Mouse (Mus musculus): ENCODE measurements at regions not wholly inside any gene's neighbourhood (a gene's known extent, or its start where the extent isn't known, plus 50 kb on each side); places are given as distances from the start of the nearest gene placed in this dataset.

- Histone ChIP-seq H3K27me3 (no peaks in the 10 kb centered on the region), H3K4me2 (replicated peaks) (no peak overlapping the region), H3K9me3 (replicated peaks) (no peaks in the 10 kb centered on the region), H3K36me3 (no peaks in the 10 kb centered on the region), H3K9ac (no peak overlapping the region), H3K4me3 (replicated peaks) (no peak overlapping the region), H3K4me1 (no peaks in the 10 kb centered on the region), H3K27ac (replicated peaks) (no peak overlapping the region)
- WGBS: 60% methylated on average over 4 of the region's 4 CpGs
- ATAC-seq (ENCODE audit: insufficient number of reproducible peaks, low FRiP score, low TSS enrichment, low read depth): no peak
Observed at GRCm38 (mm10) chr1:73683132-73683888, 440.9 kb downstream of the Tns1 start.

- no peak for ATAC-seq (ENCODE audit: insufficient number of reproducible peaks, low FRiP score, low TSS enrichment, low read depth)
- Histone ChIP-seq H3K4me1 (no peaks in the 10 kb centered on the region), H3K4me3 (replicated peaks) (no peak overlapping the region)
Observed at GRCm38 (mm10) chr1:73681697-73682096, 442.6 kb downstream of the Tns1 start.

GRCm38 (mm10) chr1:73680829-73681228 lies 443.4 kb downstream of the Tns1 start:
- Histone ChIP-seq H3K4me3 (replicated peaks) (no peak overlapping the region), H3K9me3 (replicated peaks) (peaks cover 4% of the 10 kb centered on the region; the same call in 1 of the 2 replicates), H3K4me1 (no peaks in the 10 kb centered on the region), H3K27ac (replicated peaks) (no peak overlapping the region), H3K9ac (no peak overlapping the region), H3K4me2 (replicated peaks) (no peak overlapping the region), H3K36me3 (no peaks in the 10 kb centered on the region), H3K27me3 (no peaks in the 10 kb centered on the region)
- WGBS: 87% methylated on average over 3 of the region's 3 CpGs
- ATAC-seq (ENCODE audit: insufficient number of reproducible peaks, low FRiP score, low TSS enrichment, low read depth): no peak

More at GRCm38 (mm10) chr1:73681697-73682096, 442.6 kb downstream of the Tns1 start:
- H3K4me2 ChIP-seq (replicated peaks): no peak overlapping the region
- no peak overlapping the region for H3K27ac ChIP-seq (replicated peaks)
- no peak overlapping the region for H3K9ac ChIP-seq
- H3K9me3 ChIP-seq (replicated peaks): no peaks in the 10 kb centered on the region
- 53% methylated on average over 1 of the region's 1 CpGs for WGBS
- no peaks in the 10 kb centered on the region for H3K36me3 ChIP-seq
- H3K27me3 ChIP-seq: no peaks in the 10 kb centered on the region

- H3K4me3 ChIP-seq (replicated peaks): no peak overlapping the region
- WGBS: 45% methylated on average over 1 of the region's 1 CpGs
- no peak for ATAC-seq (ENCODE audit: insufficient number of reproducible peaks, low FRiP score, low TSS enrichment, low read depth)
- no peak overlapping the region for H3K4me2 ChIP-seq (replicated peaks)
- H3K27ac ChIP-seq (replicated peaks): no peak overlapping the region
- peaks cover 5% of the 10 kb centered on the region; the same call in 1 of the 2 replicates for H3K9me3 ChIP-seq (replicated peaks)
- no peaks in the 10 kb centered on the region for H3K36me3 ChIP-seq
- no peaks in the 10 kb centered on the region for H3K27me3 ChIP-seq
- H3K4me1 ChIP-seq: no peaks in the 10 kb centered on the region
- H3K9ac ChIP-seq: no peak overlapping the region
Observed at GRCm38 (mm10) chr1:73673851-73674235, 450.4 kb downstream of the Tns1 start.

GRCm38 (mm10) chr1:73673191-73673850 lies 450.9 kb downstream of the Tns1 start:
- no peak for ATAC-seq (ENCODE audit: insufficient number of reproducible peaks, low FRiP score, low TSS enrichment, low read depth)
- no peak overlapping the region for H3K4me2 ChIP-seq (replicated peaks)
- H3K27ac ChIP-seq (replicated peaks): no peak overlapping the region
- H3K36me3 ChIP-seq: no peaks in the 10 kb centered on the region
- H3K4me1 ChIP-seq: no peaks in the 10 kb centered on the region
- no peak overlapping the region for H3K9ac ChIP-seq
- H3K4me3 ChIP-seq (replicated peaks): no peak overlapping the region
- no peaks in the 10 kb centered on the region for H3K27me3 ChIP-seq
- 25% methylated on average over 4 of the region's 4 CpGs for WGBS
- peaks cover 5% of the 10 kb centered on the region; the same call in 1 of the 2 replicates for H3K9me3 ChIP-seq (replicated peaks)

- ATAC-seq (ENCODE audit: insufficient number of reproducible peaks, low FRiP score, low TSS enrichment, low read depth): no peak
- Histone ChIP-seq H3K9me3 (replicated peaks) (peaks cover 5% of the 10 kb centered on the region; the same call in 1 of the 2 replicates), H3K27ac (replicated peaks) (no peak overlapping the region), H3K4me1 (no peaks in the 10 kb centered on the region), H3K27me3 (no peaks in the 10 kb centered on the region), H3K4me3 (replicated peaks) (no peak overlapping the region), H3K36me3 (no peaks in the 10 kb centered on the region), H3K9ac (no peak overlapping the region), H3K4me2 (replicated peaks) (no peak overlapping the region)
- 88% methylated on average over 4 of the region's 4 CpGs for WGBS
Observed at GRCm38 (mm10) chr1:73672239-73672638, 452.0 kb downstream of the Tns1 start.

GRCm38 (mm10) chr1:73668691-73669090 lies 455.6 kb downstream of the Tns1 start:
- WGBS: 70% methylated on average over 2 of the region's 2 CpGs
- Histone ChIP-seq H3K4me2 (replicated peaks) (no peak overlapping the region), H3K27me3 (no peaks in the 10 kb centered on the region), H3K27ac (replicated peaks) (no peak overlapping the region), H3K36me3 (no peaks in the 10 kb centered on the region), H3K9ac (no peak overlapping the region), H3K4me3 (replicated peaks) (no peak overlapping the region), H3K9me3 (replicated peaks) (no peaks in the 10 kb centered on the region), H3K4me1 (no peaks in the 10 kb centered on the region)
- ATAC-seq (ENCODE audit: insufficient number of reproducible peaks, low FRiP score, low TSS enrichment, low read depth): no peak

- ATAC-seq (ENCODE audit: insufficient number of reproducible peaks, low FRiP score, low TSS enrichment, low read depth): no peak
- Histone ChIP-seq H3K36me3 (no peaks in the 10 kb centered on the region), H3K4me1 (no peaks in the 10 kb centered on the region), H3K27ac (replicated peaks) (no peak overlapping the region), H3K4me3 (replicated peaks) (no peak overlapping the region), H3K9ac (no peak overlapping the region), H3K27me3 (no peaks in the 10 kb centered on the region), H3K9me3 (replicated peaks) (no peaks in the 10 kb centered on the region), H3K4me2 (replicated peaks) (no peak overlapping the region)
- 16% methylated on average over 1 of the region's 1 CpGs for WGBS
Observed at GRCm38 (mm10) chr1:73663546-73663945, 460.7 kb downstream of the Tns1 start.

GRCm38 (mm10) chr1:73645011-73645410 lies 479.2 kb downstream of the Tns1 start:
- Histone ChIP-seq H3K4me2 (replicated peaks) (no peak overlapping the region), H3K4me3 (replicated peaks) (no peak overlapping the region), H3K27me3 (no peaks in the 10 kb centered on the region), H3K9ac (no peak overlapping the region), H3K9me3 (replicated peaks) (no peaks in the 10 kb centered on the region), H3K27ac (replicated peaks) (no peak overlapping the region), H3K4me1 (peaks cover 15% of the 10 kb centered on the region), H3K36me3 (no peaks in the 10 kb centered on the region)
- 69% methylated on average over 3 of the region's 3 CpGs for WGBS
- ATAC-seq (ENCODE audit: insufficient number of reproducible peaks, low FRiP score, low TSS enrichment, low read depth): no peak

- Histone ChIP-seq H3K4me2 (replicated peaks) (no peak overlapping the region), H3K9ac (no peak overlapping the region), H3K4me3 (replicated peaks) (no peak overlapping the region), H3K36me3 (no peaks in the 10 kb centered on the region), H3K27ac (replicated peaks) (0 out of 2 replicates have a peak overlapping the region, but pooled peaks have one; percentile 2), H3K4me1 (peaks cover 15% of the 10 kb centered on the region), H3K27me3 (no peaks in the 10 kb centered on the region), H3K9me3 (replicated peaks) (no peaks in the 10 kb centered on the region)
- 57% methylated on average over 5 of the region's 5 CpGs for WGBS
- no peak for ATAC-seq (ENCODE audit: insufficient number of reproducible peaks, low FRiP score, low TSS enrichment, low read depth)
Observed at GRCm38 (mm10) chr1:73644394-73644793, 479.9 kb downstream of the Tns1 start.

GRCm38 (mm10) chr1:73643431-73643830 lies 480.8 kb downstream of the Tns1 start:
- Histone ChIP-seq H3K27me3 (no peaks in the 10 kb centered on the region), H3K9ac (no peak overlapping the region), H3K9me3 (replicated peaks) (no peaks in the 10 kb centered on the region), H3K4me1 (peaks cover 15% of the 10 kb centered on the region), H3K27ac (replicated peaks) (no peak overlapping the region), H3K4me2 (replicated peaks) (no peak overlapping the region), H3K4me3 (replicated peaks) (no peak overlapping the region), H3K36me3 (no peaks in the 10 kb centered on the region)
- no peak for ATAC-seq (ENCODE audit: insufficient number of reproducible peaks, low FRiP score, low TSS enrichment, low read depth)
- WGBS: 76% methylated on average over 5 of the region's 5 CpGs

Data from embryonic facial prominence, embryonic 15.5 days (tissue).